Mouse (Mus musculus): ENCODE measurements around the gene Cdc27. TPM values are rescaled to one million over a fixed set of nuclear protein-coding genes. Genes with fewer than 3 reads are reported as not detected.

The Cdc27 gene
- total RNA-seq, 2 experiments from 2014 or later, result 55.9 to 57.7 TPM

DNA sequence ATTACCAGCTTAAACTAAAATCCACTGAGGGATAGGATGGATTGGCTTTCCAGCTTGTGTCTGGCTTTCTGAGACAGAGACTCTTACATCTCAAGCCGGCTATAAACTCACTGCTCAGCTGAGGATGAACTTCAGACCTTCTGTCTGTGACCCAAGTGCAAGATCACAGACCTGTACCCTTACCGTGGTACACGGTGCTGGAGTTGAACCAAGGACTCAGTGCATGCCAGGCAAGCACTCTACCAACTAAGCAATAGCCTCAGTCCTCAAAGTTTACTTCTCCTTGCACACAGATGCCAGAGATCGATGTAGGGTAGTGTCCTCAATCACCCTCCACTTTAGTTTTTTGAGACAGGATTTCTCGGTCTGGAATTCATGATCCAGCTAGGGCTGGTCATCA is 10.6 kb downstream of the Cdc27 start:
- DNase-seq (ENCODE audit: extremely low spot score in 1 of 2, low spot score in 2 of 2), result no peak
- intact Hi-C loops (cut with DNase I), result no loop called here
- H3K27ac ChIP-seq, result no peak overlapping the region
- no peak for TF ChIP-seq CTCF (IDR thresholded peaks at IDR 0.05)
- no peak overlapping the region for H3K4me3 ChIP-seq

DNA sequence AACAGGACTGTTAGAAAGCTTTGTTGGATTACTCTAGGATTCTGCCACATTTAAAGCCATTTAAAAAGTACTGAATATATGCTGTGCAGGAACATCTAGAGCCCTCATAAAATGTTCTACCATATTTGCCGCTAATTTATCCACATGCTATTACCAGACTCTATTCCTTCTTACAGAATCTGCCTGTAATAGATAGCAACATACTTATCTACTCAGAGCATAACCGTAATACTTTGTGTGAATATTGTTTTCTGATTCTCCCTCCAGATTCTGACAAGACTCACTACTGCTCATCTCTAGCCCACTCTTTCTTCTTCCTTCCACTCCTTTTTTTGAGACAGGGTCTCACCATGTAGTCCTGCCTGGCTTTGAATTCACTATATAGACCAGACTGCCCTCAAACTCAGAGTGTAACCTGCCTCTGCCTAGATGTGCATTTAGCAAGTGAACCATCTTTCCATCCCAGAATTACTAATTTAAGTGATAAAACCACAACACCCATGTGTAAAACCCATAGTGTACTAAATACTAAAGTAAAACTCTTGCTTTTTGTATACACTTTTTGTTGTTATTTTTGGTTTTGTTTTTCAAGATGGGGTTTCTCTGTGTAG is 12.4 kb downstream of the Cdc27 start:
- DNase-seq (ENCODE audit: extremely low spot score in 1 of 2, low spot score in 2 of 2), result no peak
- intact Hi-C loops (cut with DNase I), result no loop called here

DNA sequence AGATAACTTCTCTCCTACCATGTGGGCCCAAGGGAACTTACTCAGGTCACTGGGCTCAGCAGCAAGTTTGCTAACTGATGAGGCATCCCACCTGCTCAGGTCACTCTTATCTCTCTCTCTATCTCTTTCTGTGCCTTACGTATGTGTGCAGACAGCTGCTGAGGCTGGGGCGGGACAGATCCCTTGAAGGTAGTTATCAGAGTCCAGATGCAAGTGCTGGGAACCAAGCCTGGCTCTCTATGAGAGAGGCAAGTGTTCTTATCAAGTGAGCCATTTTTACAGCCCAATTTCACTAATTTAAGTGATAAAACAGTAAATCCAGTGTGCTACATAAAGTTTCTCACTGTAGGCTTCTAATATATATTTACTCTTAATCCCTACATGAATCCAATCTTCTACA is 13.6 kb downstream of the Cdc27 start:
- H3K27ac ChIP-seq, result no peak overlapping the region
- no peak overlapping the region for H3K4me3 ChIP-seq
- TF ChIP-seq CTCF (IDR thresholded peaks at IDR 0.05), result no peak
- DNase-seq (ENCODE audit: extremely low spot score in 1 of 2, low spot score in 2 of 2), result no peak
- intact Hi-C loops (cut with DNase I), result no loop called here

More for the DNA sequence above, 12.4 kb downstream of the Cdc27 start:
- no peak overlapping the region for H3K27ac ChIP-seq
- no peak overlapping the region for H3K4me3 ChIP-seq
- no peak for TF ChIP-seq CTCF (IDR thresholded peaks at IDR 0.05)

DNA sequence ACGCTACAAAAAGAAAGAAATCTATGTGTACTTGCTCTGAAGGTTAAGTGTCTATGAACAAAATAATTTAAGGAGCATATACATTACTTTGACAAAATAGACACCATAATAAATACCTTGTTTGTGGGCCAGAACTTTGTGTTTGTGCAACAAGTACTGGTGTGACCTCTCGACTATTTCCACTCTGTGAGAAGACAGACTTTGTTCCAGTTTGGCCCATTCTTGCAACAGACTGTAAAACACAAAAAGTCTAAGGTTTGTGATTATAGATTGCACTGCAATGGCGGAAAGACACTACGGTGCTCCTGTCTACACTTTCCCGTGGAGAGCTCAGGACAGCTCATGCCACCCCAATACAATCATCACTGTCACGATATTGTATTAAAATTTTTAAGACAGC is 24.5 kb downstream of the Cdc27 start:
- intact Hi-C loops (cut with DNase I), result no loop called here
- H3K4me3 ChIP-seq, result no peak overlapping the region
- H3K27ac ChIP-seq, result peak overlapping the region; percentile 63
- no peak for DNase-seq (ENCODE audit: extremely low spot score in 1 of 2, low spot score in 2 of 2)
- TF ChIP-seq CTCF (IDR thresholded peaks at IDR 0.05), result no peak

GRCm38 (mm10) chr11:104512436-104512835 is 38.0 kb downstream of the Cdc27 start:
- no peak for DNase-seq (ENCODE audit: extremely low spot score in 1 of 2, low spot score in 2 of 2)
- Histone ChIP-seq H3K27ac (no peak overlapping the region), H3K4me3 (no peak overlapping the region)
- no peak for TF ChIP-seq CTCF (IDR thresholded peaks at IDR 0.05)
- intact Hi-C loops (cut with DNase I), result loop anchor here (5.0 kb wide), 1 partner anchor 195 kb away; no protein-coding TSS in a partner anchor

GRCm38 (mm10) chr11:104510606-104511005 is 39.8 kb downstream of the Cdc27 start:
- H3K4me3 ChIP-seq, result no peak overlapping the region
- DNase-seq (ENCODE audit: extremely low spot score in 1 of 2, low spot score in 2 of 2), result no peak
- no peak overlapping the region for H3K27ac ChIP-seq
- intact Hi-C loops (cut with DNase I), result loop anchor here (5.0 kb wide), 1 partner anchor 193 kb away; no protein-coding TSS in a partner anchor
- peak; percentile 54 for TF ChIP-seq CTCF (IDR thresholded peaks at IDR 0.05)

- peak; percentile 2; the same call in 1 of the 2 replicates for TF ChIP-seq CTCF (IDR thresholded peaks at IDR 0.05)
- intact Hi-C loops (cut with DNase I), result no loop called here
- no peak overlapping the region for H3K4me3 ChIP-seq
- no peak overlapping the region for H3K27ac ChIP-seq
- DNase-seq (ENCODE audit: extremely low spot score in 1 of 2, low spot score in 2 of 2), result no peak
Measured at GRCm38 (mm10) chr11:104508455-104508854, 42.0 kb downstream of the Cdc27 start.

GRCm38 (mm10) chr11:104488292-104488691 is 62.1 kb downstream of the Cdc27 start:
- Histone ChIP-seq H3K27ac (no peak overlapping the region), H3K4me3 (no peak overlapping the region)
- DNase-seq (ENCODE audit: extremely low spot score in 1 of 2, low spot score in 2 of 2), result no peak
- intact Hi-C loops (cut with DNase I), result no loop called here
- TF ChIP-seq CTCF (IDR thresholded peaks at IDR 0.05), result peak; percentile 33

DNA sequence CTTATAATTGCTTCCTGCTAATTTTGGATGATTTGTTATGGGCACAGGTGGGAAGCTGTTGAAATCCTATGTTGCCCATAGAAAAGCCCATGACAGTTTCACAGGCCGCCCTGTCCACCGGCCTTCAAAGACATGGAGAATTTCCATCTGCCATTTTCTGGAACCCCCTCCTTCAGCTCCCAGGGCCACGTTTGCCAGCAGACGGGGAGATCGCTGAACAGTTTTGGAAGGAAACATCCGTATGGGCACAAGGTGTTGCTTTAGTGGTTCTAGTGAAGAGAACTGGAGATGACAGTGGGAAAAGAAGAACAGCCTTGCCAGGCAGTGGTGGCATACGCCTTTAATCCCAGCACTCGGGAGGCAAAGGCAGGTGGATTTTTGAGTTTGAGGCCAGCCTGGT is 68.4 kb downstream of the Cdc27 start:
- Histone ChIP-seq H3K4me3 (no peak overlapping the region), H3K27ac (no peak overlapping the region)
- TF ChIP-seq CTCF (IDR thresholded peaks at IDR 0.05), result no peak
- intact Hi-C loops (cut with DNase I), result no loop called here
- no peak for DNase-seq (ENCODE audit: extremely low spot score in 1 of 2, low spot score in 2 of 2)

GRCm38 (mm10) chr11:104479505-104479904 is 70.9 kb downstream of the Cdc27 start:
- Histone ChIP-seq H3K4me3 (no peak overlapping the region), H3K27ac (no peak overlapping the region)
- intact Hi-C loops (cut with DNase I), result no loop called here
- no peak for TF ChIP-seq CTCF (IDR thresholded peaks at IDR 0.05)
- DNase-seq (ENCODE audit: extremely low spot score in 1 of 2, low spot score in 2 of 2), result no peak

- Histone ChIP-seq H3K27ac (peak overlapping the region; percentile 80), H3K4me3 (peak overlapping the region; percentile 65)
- TF ChIP-seq CTCF (IDR thresholded peaks at IDR 0.05), result no peak
- peak; percentile 91 to 92 for DNase-seq (ENCODE audit: extremely low spot score in 1 of 2, low spot score in 2 of 2)
- intact Hi-C loops (cut with DNase I), result no loop called here
Measured at GRCm38 (mm10) chr11:104469371-104469835, 81.0 kb downstream of the Cdc27 start.

- Histone ChIP-seq H3K27ac (peak within 1 kb of the TSS; percentile 80), H3K4me3 (peak within 1 kb of the TSS; percentile 65)
- no peak for TF ChIP-seq CTCF (IDR thresholded peaks at IDR 0.05)
- intact Hi-C loops (cut with DNase I), result no loop called here
- DNase-seq (ENCODE audit: extremely low spot score in 1 of 2, low spot score in 2 of 2), result peak; percentile 11 to 25
Measured at GRCm38 (mm10) chr11:104468751-104469268, 81.6 kb downstream of the Cdc27 start, which contains the start of gene Kansl1. Kansl1 (minus strand) TSS chr11:104468861.

- no peak overlapping the region for H3K27ac ChIP-seq
- DNase-seq (ENCODE audit: extremely low spot score in 1 of 2, low spot score in 2 of 2), result no peak
- intact Hi-C loops (cut with DNase I), result no loop called here
- H3K4me3 ChIP-seq, result no peak overlapping the region
- no peak for TF ChIP-seq CTCF (IDR thresholded peaks at IDR 0.05)
Measured at GRCm38 (mm10) chr11:104467698-104468097, 82.7 kb downstream of the Cdc27 start.

All from left cerebral cortex, adult 2 months (tissue).